Mouse (Mus musculus) stomach, postnatal 0 days (tissue): Measurements from ENCODE around the gene Msi2. TPM values are rescaled to one million over a fixed set of nuclear protein-coding genes. Genes with fewer than 3 reads are reported as not detected.

Experiments
- ATAC-seq: fragments of 200-750 bp; cut with Nextera tagmentation; 2 replicates; pipeline ENCODE4 v1.8.0; 2017; ENCODE audit not compliant: low FRiP score, low TSS enrichment
- DNase-seq: peaks from one replicate; pipeline ENCODE4 v3.0.0-alpha.2; 2016; ENCODE audit warnings: low spot score
- H3K27ac ChIP-seq: fragments of 300-500 bp; sonication (generic); replicated peaks from 2 replicates; pipeline ENCODE4 v1.5.1; 2014; ENCODE audit warnings: mild to moderate bottlenecking, control low read depth
- H3K27me3 ChIP-seq: fragments of 300-500 bp; sonication (generic); 2 replicates; pipeline ENCODE4 v1.6.1; 2014; ENCODE audit warnings: low read length; ENCODE audit not compliant: control insufficient read depth, insufficient read depth
- H3K36me3 ChIP-seq: fragments of 300-500 bp; sonication (generic); 2 replicates; pipeline ENCODE4 v1.6.1; 2014; ENCODE audit warnings: low read length, mixed read lengths; ENCODE audit not compliant: control insufficient read depth, insufficient read depth
- H3K4me1 ChIP-seq: fragments of 300-500 bp; sonication (generic); replicated peaks from 2 replicates; pipeline ENCODE4 v1.6.1; 2014; ENCODE audit warnings: antibody characterized with exemption; ENCODE audit not compliant: control insufficient read depth, insufficient read depth
- H3K4me2 ChIP-seq: fragments of 300-500 bp; sonication (generic); replicated peaks from 2 replicates; pipeline ENCODE4 v1.6.1; 2014; ENCODE audit warnings: low read depth, mild to moderate bottlenecking, control low read depth, moderate library complexity
- H3K4me3 ChIP-seq: fragments of 300-500 bp; sonication (generic); 2 replicates; pipeline ENCODE4 v1.5.1; 2014; ENCODE audit warnings: low read depth, low read length, control low read depth
- H3K9ac ChIP-seq: fragments of 300-500 bp; sonication (generic); 2 replicates; pipeline ENCODE4 v1.6.1; 2014; ENCODE audit warnings: mild to moderate bottlenecking, low read length, control low read depth, mixed read lengths
- H3K9me3 ChIP-seq: fragments of 300-500 bp; sonication (generic); 2 replicates; pipeline ENCODE4 v1.6.1; 2016; ENCODE audit warnings: low read length; ENCODE audit not compliant: control insufficient read depth
- CTCF ChIP-seq: IDR thresholded peaks from 2 replicates; pipeline ENCODE4 v1.5.1; 2016; ENCODE audit warnings: antibody characterized with exemption, low read depth, mild to moderate bottlenecking, moderate library complexity
- EP300 ChIP-seq: optimal IDR thresholded peaks from 2 replicates; pipeline ENCODE3; 2016; ENCODE audit warnings: antibody characterized with exemption
- WGBS: fragments of 180-500 bp; shearing (Covaris S2); extraction: QIAGEN DNeasy Blood & Tissue Kit; methylation state at CpG from one replicate; pipeline ENCODE4 v1.1.7; 2014; 5-methylcytosine and 5-hydroxymethylcytosine counted together
- polyA plus RNA-seq: library from polyadenylated mRNA; unstranded; fragments of >200 nt; fragmentation: Nextera tagmentation; extraction: Ambion mirVana; gene quantifications from 2 replicates; pipeline ENCODE4 v1.2.1, GENCODE M21; 2015

Gene Msi2
- polyA plus RNA-seq, 1 experiment from 2014 or later: 6.7 TPM

GRCm38 (mm10) chr11:88577076-88577475 is 141.2 kb downstream of the Msi2 start:
- no peaks in the 10 kb centered on the region for H3K9me3 ChIP-seq
- DNase-seq: no peak
- no peak overlapping the region for H3K4me2 ChIP-seq
- H3K9ac ChIP-seq: no peak overlapping the region
- TF ChIP-seq CTCF: no peak
- no peak for TF ChIP-seq EP300
- H3K4me1 ChIP-seq: no peaks in the 10 kb centered on the region; the same call in 1 of the 2 replicates
- H3K27ac ChIP-seq: no peak overlapping the region
- no peaks in the 10 kb centered on the region; the same call in 1 of the 2 replicates for H3K36me3 ChIP-seq
- no peak overlapping the region for H3K4me3 ChIP-seq
- ATAC-seq: no peak
- H3K27me3 ChIP-seq: no peaks in the 10 kb centered on the region
- 52% methylated on average over 7 of the region's 7 CpGs for WGBS

GRCm38 (mm10) chr11:88576233-88576998 is 141.9 kb downstream of the Msi2 start:
- no peaks in the 10 kb centered on the region; the same call in 1 of the 2 replicates for H3K36me3 ChIP-seq
- no peak overlapping the region for H3K27ac ChIP-seq
- H3K4me3 ChIP-seq: no peak overlapping the region
- no peak overlapping the region for H3K9ac ChIP-seq
- DNase-seq: no peak
- H3K9me3 ChIP-seq: no peaks in the 10 kb centered on the region
- WGBS: 76% methylated on average over 7 of the region's 7 CpGs
- no peaks in the 10 kb centered on the region for H3K27me3 ChIP-seq
- H3K4me2 ChIP-seq: no peak overlapping the region
- H3K4me1 ChIP-seq: no peaks in the 10 kb centered on the region
- ATAC-seq: no peak
- TF ChIP-seq EP300 (no peak), CTCF (no peak)

- no peak for DNase-seq
- 62% methylated on average over 4 of the region's 4 CpGs for WGBS
- ATAC-seq: no peak
Observed at GRCm38 (mm10) chr11:88574575-88575360, 143.5 kb downstream of the Msi2 start.

GRCm38 (mm10) chr11:88573013-88573412 is 145.3 kb downstream of the Msi2 start:
- ATAC-seq (no peak), DNase-seq (no peak)
- WGBS: 88% methylated on average over 5 of the region's 5 CpGs
- no peak overlapping the region for H3K27ac ChIP-seq
- H3K4me2 ChIP-seq: no peak overlapping the region
- H3K4me1 ChIP-seq: no peaks in the 10 kb centered on the region
- no peaks in the 10 kb centered on the region; the same call in 1 of the 2 replicates for H3K36me3 ChIP-seq
- H3K4me3 ChIP-seq: no peak overlapping the region
- H3K9me3 ChIP-seq: no peaks in the 10 kb centered on the region
- TF ChIP-seq CTCF (no peak), EP300 (no peak)
- no peaks in the 10 kb centered on the region for H3K27me3 ChIP-seq
- no peak overlapping the region for H3K9ac ChIP-seq

More at GRCm38 (mm10) chr11:88574575-88575360, 143.5 kb downstream of the Msi2 start:
- Histone ChIP-seq H3K27ac (no peak overlapping the region), H3K27me3 (no peaks in the 10 kb centered on the region), H3K4me3 (no peak overlapping the region), H3K4me1 (no peaks in the 10 kb centered on the region), H3K36me3 (no peaks in the 10 kb centered on the region; the same call in 1 of the 2 replicates), H3K9ac (no peak overlapping the region), H3K9me3 (no peaks in the 10 kb centered on the region), H3K4me2 (no peak overlapping the region)
- TF ChIP-seq EP300 (no peak), CTCF (no peak)

- DNase-seq (no peak), ATAC-seq (no peak)
- Histone ChIP-seq H3K27ac (no peak overlapping the region), H3K4me2 (no peak overlapping the region), H3K4me1 (no peaks in the 10 kb centered on the region), H3K36me3 (no peaks in the 10 kb centered on the region; the same call in 1 of the 2 replicates), H3K9ac (no peak overlapping the region), H3K4me3 (no peak overlapping the region), H3K27me3 (no peaks in the 10 kb centered on the region), H3K9me3 (no peaks in the 10 kb centered on the region)
- TF ChIP-seq EP300 (no peak), CTCF (no peak)
- WGBS: 60% methylated on average over 11 of the region's 11 CpGs
Observed at GRCm38 (mm10) chr11:88572461-88572860, 145.9 kb downstream of the Msi2 start.
